Comparison of ENCODE assay signal across 16 mouse cellular contexts in genomic region chr13:95158986-95159385, GRCm38 (mm10).
"Had no signal": no experiment of that assay in that cellular context is flagged by ENCODE, and none has a peak within 500 bp of the region (broad histone marks: within the 10 kb centered on the region; RNA-seq: fewer than 3 reads in every experiment).

No protein-coding gene starts in this region.

- DNase-seq: lung, adult 18-20 months; lung, embryonic 14.5 days; lung, postnatal 10 days; lung, postnatal 4 days; midbrain, embryonic 14.5 days; retina, postnatal 1 day; spleen, adult 18-20 months; thymus, adult 18-20 months; thymus, postnatal 14 days; thymus, postnatal 36 days had no signal

- H3K4me3 ChIP-seq: midbrain, embryonic 10.5 days; midbrain, embryonic 12.5 days; myocyte; neural tube, embryonic 13.5 days; neural tube, embryonic 15.5 days had no signal

- H3K27ac ChIP-seq: midbrain, embryonic 10.5 days; midbrain, embryonic 12.5 days; neural tube, embryonic 13.5 days; neural tube, embryonic 15.5 days had no signal

- ATAC-seq: midbrain, embryonic 16.5 days had no signal
